Mouse (Mus musculus): ENCODE results near the gene Pacs1.

DNA sequence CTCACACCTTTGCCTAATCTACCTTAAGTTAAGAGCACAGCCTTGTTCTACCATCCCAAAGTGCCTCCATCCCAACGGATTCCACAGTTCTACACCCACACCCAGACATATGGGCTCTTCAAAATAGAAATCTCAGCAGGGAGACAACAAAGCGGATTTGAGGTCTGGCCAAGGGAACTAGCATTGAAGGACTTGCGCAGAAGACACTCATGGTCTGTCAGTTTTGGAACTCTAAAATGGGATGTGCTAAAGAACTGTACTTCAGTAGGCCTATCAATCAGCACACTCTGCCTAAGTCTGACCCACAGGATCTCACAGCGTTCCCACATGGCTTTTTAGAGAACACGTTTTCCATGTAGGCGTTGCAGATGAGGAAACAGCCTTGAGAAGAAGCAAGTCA, 122.6 kb downstream of the Pacs1 start:
- TF ChIP-seq CTCF (IDR thresholded peaks at IDR 0.05; ENCODE audit: borderline replicate concordance, insufficient read depth, low read length) (no peak), POLR2A (IDR thresholded peaks at IDR 0.05; ENCODE audit: low read depth, low read length) (no peak)

Data from embryonic fibroblast, embryonic 13.5 days (primary cell).